Mouse (Mus musculus) C2C12 (cell line): Measurements from ENCODE around the gene Slc41a2.

Source experiments
- CTCF ChIP-seq: IDR thresholded peaks from one replicate; pipeline ENCODE4 v1.5.1; 2011; ENCODE audit not compliant: control insufficient read depth, insufficient read depth, insufficient read length
- MAX ChIP-seq: IDR thresholded peaks from one replicate; pipeline ENCODE4 v1.6.1; 2011; ENCODE audit warnings: mild to moderate bottlenecking, control low read depth

DNA sequence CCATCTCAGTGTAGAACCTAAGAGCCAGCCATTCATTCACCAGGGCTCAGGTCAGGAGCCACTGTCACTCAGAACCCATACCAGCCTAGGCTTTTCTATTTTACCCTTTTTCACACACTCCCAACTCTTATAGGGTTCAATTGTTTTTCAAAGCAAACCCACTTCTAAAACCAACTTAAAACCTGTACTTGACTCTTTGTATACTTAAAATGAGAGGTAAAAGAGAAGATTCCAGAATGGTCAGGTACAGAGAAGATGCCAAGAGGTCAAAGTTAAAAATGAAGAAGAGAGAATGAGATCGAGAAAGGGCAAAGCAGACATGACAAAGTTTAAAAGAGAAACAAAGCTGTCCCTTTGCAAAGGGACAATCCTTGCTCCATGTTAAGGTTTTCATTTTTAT, 11.8 kb downstream of the Slc41a2 start:
- TF ChIP-seq CTCF (no peak), MAX (no peak)
